In genomic region chr1:159596640-159597039, GRCm38 (mm10) we compare ENCODE assay signal across 23 mouse cellular contexts.
A peak's percentile ranks its signal among the peaks of the same experiment; 100 is the strongest.
DNase-seq lines count a peak whose midpoint lies in the region; ATAC-seq lines count a peak whose summit lies in the region.
"Had no signal": no experiment of that assay in that cellular context is flagged by ENCODE, and none has a peak within 500 bp of the region (broad histone marks: within the 10 kb centered on the region; RNA-seq: fewer than 3 reads in every experiment).

No protein-coding gene starts in this region.

- no peaks in the 10 kb centered on the region for H3K36me3 ChIP-seq in liver, embryonic 11.5 days (ENCODE audit: control insufficient read depth, insufficient read depth, low read length)
- H3K36me3 ChIP-seq: forebrain, embryonic 12.5 days; limb, embryonic 10.5 days; liver, embryonic 12.5 days had no signal

- H3K9ac ChIP-seq in liver, embryonic 11.5 days (ENCODE audit: low read depth, low read length): no peak overlapping the region
- H3K9ac ChIP-seq: forebrain, embryonic 12.5 days; hindbrain, embryonic 14.5 days; liver, embryonic 12.5 days had no signal

- H3K4me1 ChIP-seq in liver, embryonic 11.5 days (replicated peaks; ENCODE audit: control insufficient read depth, insufficient read depth, low read length): no peaks in the 10 kb centered on the region
- H3K4me1 ChIP-seq: limb, embryonic 10.5 days; liver, embryonic 12.5 days had no signal

- no peak overlapping the region for H3K27ac ChIP-seq in liver, embryonic 11.5 days (ENCODE audit: low read depth, low read length)
- H3K27ac ChIP-seq: forebrain, embryonic 12.5 days; hindbrain, embryonic 14.5 days; left cerebral cortex, adult 2 months; limb, embryonic 10.5 days; liver, embryonic 12.5 days had no signal

- no peak overlapping the region for H3K4me2 ChIP-seq in liver, embryonic 11.5 days
- H3K4me2 ChIP-seq: forebrain, embryonic 12.5 days; hindbrain, embryonic 14.5 days; liver, embryonic 12.5 days had no signal

- 22% methylated on average over 2 of the region's 2 CpGs for WGBS in liver, embryonic 11.5 days

- no peaks in the 10 kb centered on the region for H3K27me3 ChIP-seq in liver, embryonic 11.5 days (replicated peaks; ENCODE audit: control insufficient read depth, insufficient read depth, low read length)
- H3K27me3 ChIP-seq: forebrain, embryonic 12.5 days; liver, embryonic 12.5 days; Patski had no signal

- no peak for DNase-seq in frontal cortex, adult 2 months (ENCODE audit: extremely low spot score in 1 of 2, low spot score in 1 of 2)
- DNase-seq in liver, embryonic 11.5 days (ENCODE audit: low spot score): no peak
- no peak for DNase-seq in liver
- DNase-seq in adrenal gland, postnatal 14 days: peak; percentile 11
- DNase-seq in ovary, adult 18-20 months (ENCODE audit: low spot score): no peak
- no peak for DNase-seq in spleen, adult 12 weeks (ENCODE audit: low spot score)
- DNase-seq: cerebellum, adult 8-10 months; heart, postnatal 36 days; kidney, adult 9 months; kidney, postnatal 25 days; layer of hippocampus, adult 9-11 months; lung, adult 2 months; right cerebral cortex, adult 18-20 months; thymus, postnatal 14 days had no signal

- no peak overlapping the region for H3K4me3 ChIP-seq in liver, embryonic 11.5 days (ENCODE audit: low read depth, low read length)
- H3K4me3 ChIP-seq: forebrain, embryonic 12.5 days; left cerebral cortex, adult 2 months; limb, embryonic 10.5 days; liver, embryonic 12.5 days had no signal

- ATAC-seq in frontal cortex, adult (ENCODE audit: low TSS enrichment): 0 out of 2 replicates have a peak, but pooled peaks have one; percentile 13
- ATAC-seq in liver, embryonic 11.5 days (replicated peaks; ENCODE audit: low FRiP score): peak; percentile 63; the same call in 1 of the 2 replicates
- peak; percentile 58 for ATAC-seq in megakaryocyte progenitor cell, adult 5-6 weeks (replicated peaks; ENCODE audit: poor library complexity)
- ATAC-seq: liver, embryonic 12.5 days; midbrain, embryonic 16.5 days had no signal

- no peaks in the 10 kb centered on the region for H3K9me3 ChIP-seq in liver, embryonic 11.5 days (ENCODE audit: control insufficient read depth, low read length)
- H3K9me3 ChIP-seq: forebrain, embryonic 12.5 days; limb, embryonic 10.5 days; liver, embryonic 12.5 days had no signal

Comparison
In these comparisons a context has a peak if more than half of its experiments do, and no peak if none do; other contexts are left out.
1. ATAC-seq: peak in every context shown above with its lines; median percentile 63 in liver, embryonic 11.5 days; 58 in megakaryocyte progenitor cell, adult 5-6 weeks; 13 in frontal cortex, adult.